In genomic region chr1:192799165-192799991, GRCm38 (mm10) we compare ENCODE assay signal across 7 mouse cellular contexts. TPM values are rescaled to one million over a fixed set of nuclear protein-coding genes. Genes with fewer than 3 reads are reported as not detected.
A peak's percentile ranks its signal among the peaks of the same experiment; 100 is the strongest.
DNase-seq lines count a peak whose midpoint lies in the region; ATAC-seq lines count a peak whose summit lies in the region.

No protein-coding gene starts in this region.

- peaks cover 7% of the 10 kb centered on the region; the same call in 1 of the 2 replicates for H3K9me3 ChIP-seq in limb, embryonic 12.5 days
- no peaks in the 10 kb centered on the region for H3K9me3 ChIP-seq in stomach, embryonic 16.5 days (replicated peaks; ENCODE audit: control insufficient read depth, low read length)

- H3K27ac ChIP-seq in limb, embryonic 12.5 days: peak overlapping the region; percentile 93
- peak overlapping the region; percentile 68 for H3K27ac ChIP-seq in stomach, embryonic 16.5 days (ENCODE audit: low read length)

- WGBS in limb, embryonic 12.5 days: 8% methylated on average over 10 of the region's 10 CpGs
- WGBS in stomach, embryonic 16.5 days: 43% methylated on average over 10 of the region's 10 CpGs

- peak overlapping the region; percentile 37 for H3K4me2 ChIP-seq in limb, embryonic 12.5 days
- H3K4me2 ChIP-seq in stomach, embryonic 16.5 days (ENCODE audit: low read depth, low read length): no peak overlapping the region

- no peaks in the 10 kb centered on the region for H3K27me3 ChIP-seq in limb, embryonic 12.5 days
- no peaks in the 10 kb centered on the region for H3K27me3 ChIP-seq in stomach, embryonic 16.5 days (ENCODE audit: control insufficient read depth, insufficient read depth, low read length)

- H3K9ac ChIP-seq in limb, embryonic 12.5 days (replicated peaks): no peak overlapping the region
- no peak overlapping the region for H3K9ac ChIP-seq in stomach, embryonic 16.5 days (ENCODE audit: low read length)

- peaks cover 59% of the 10 kb centered on the region for H3K4me1 ChIP-seq in limb, embryonic 12.5 days (replicated peaks)
- peaks cover 15% of the 10 kb centered on the region for H3K4me1 ChIP-seq in stomach, embryonic 16.5 days (ENCODE audit: control insufficient read depth, insufficient read depth, low read length)

- no peaks in the 10 kb centered on the region for H3K36me3 ChIP-seq in limb, embryonic 12.5 days
- no peaks in the 10 kb centered on the region for H3K36me3 ChIP-seq in stomach, embryonic 16.5 days (ENCODE audit: control insufficient read depth, insufficient read depth, low read length)

- 0 out of 2 replicates have a peak overlapping the region, but pooled peaks have one; percentile 8 for H3K4me3 ChIP-seq in limb, embryonic 12.5 days (replicated peaks)
- no peak overlapping the region for H3K4me3 ChIP-seq in stomach, embryonic 16.5 days (replicated peaks; ENCODE audit: low read length)

- DNase-seq in right cerebral cortex, adult 18-20 months: peak; percentile 23
- DNase-seq in right cerebral cortex, adult 2 months (ENCODE audit: low spot score in 2 of 2): no peak
- peak; percentile 59 for DNase-seq in fibroblast of lung, adult 2 months (ENCODE audit: low read depth)
- no peak for DNase-seq in layer of hippocampus, adult 11-12 months (ENCODE audit: low spot score)

- ATAC-seq in limb, embryonic 12.5 days (ENCODE audit: insufficient number of reproducible peaks, insufficient read depth, low FRiP score, low TSS enrichment, low read depth): peak; percentile 80
- ATAC-seq in stomach, embryonic 16.5 days (ENCODE audit: insufficient read depth, low FRiP score): no peak
- no peak for ATAC-seq in erythroid progenitor cell, adult 5-6 weeks (replicated peaks; ENCODE audit: low FRiP score, poor library complexity, severe bottlenecking)

RNA-seq across cellular contexts. Expression of gene Hhat, which starts 28.4 kb away (rescaled TPM):
- 10.8 and 12.0 TPM in 2 replicates for polyA plus RNA-seq in limb, embryonic 12.5 days (2016; fragmentation: Nextera tagmentation; extraction: Ambion mirVana)
- polyA plus RNA-seq in stomach, embryonic 16.5 days (2015; fragmentation: Nextera tagmentation; extraction: Ambion mirVana): 8.1 and 8.9 TPM in 2 replicates
- not detected in 2 replicates for total RNA-seq in erythroid progenitor cell, adult 5-6 weeks (2015; ENCODE audit: low replicate concordance)
- 0.51 TPM in 1 of 2 replicates, not detected in the other for total RNA-seq in erythroid progenitor cell, adult 5-6 weeks (2017; ENCODE audit: low replicate concordance)

RNA-seq across cellular contexts. Expression of gene Sertad4, which starts 56.2 kb away (rescaled TPM):
- polyA plus RNA-seq in limb, embryonic 12.5 days (2016; fragmentation: Nextera tagmentation; extraction: Ambion mirVana): 80.4 and 85.1 TPM in 2 replicates
- 5.0 and 5.7 TPM in 2 replicates for polyA plus RNA-seq in stomach, embryonic 16.5 days (2015; fragmentation: Nextera tagmentation; extraction: Ambion mirVana)
- total RNA-seq in erythroid progenitor cell, adult 5-6 weeks (2015; ENCODE audit: low replicate concordance): not detected in 2 replicates
- total RNA-seq in erythroid progenitor cell, adult 5-6 weeks (2017; ENCODE audit: low replicate concordance): 0.39 TPM in 1 of 2 replicates, not detected in the other

Comparison
In these comparisons a context has a peak if more than half of its experiments do, and no peak if none do; other contexts are left out.
1. DNase-seq: peak in right cerebral cortex, adult 18-20 months (single experiment) and fibroblast of lung, adult 2 months (single experiment); none in right cerebral cortex, adult 2 months (0 of 2) and layer of hippocampus, adult 11-12 months (single experiment).
2. RNA of gene Sertad4, which starts 56.2 kb away (polyA plus RNA-seq): 80.4 to 85.1 TPM in limb, embryonic 12.5 days; 5.0 to 5.7 TPM in stomach, embryonic 16.5 days; every median in the first group is over 10 times any median in the second.